Mouse (Mus musculus) myocyte (in vitro differentiated cells): ENCODE results near the gene Tnnt2. TPM values are rescaled to one million over a fixed set of nuclear protein-coding genes. Genes with fewer than 3 reads are reported as not detected.
A peak's percentile ranks its signal among the peaks of the same experiment; 100 is the strongest.

Experiments used
- H3K27me3 ChIP-seq: one replicate; pipeline ENCODE4 v1.6.1; 2011; ENCODE audit not compliant: control insufficient read depth, insufficient read depth, insufficient read length
- H3K36me3 ChIP-seq: one replicate; pipeline ENCODE4 v1.6.1; 2011; ENCODE audit not compliant: control insufficient read depth, insufficient read depth
- H3K4me2 ChIP-seq: one replicate; pipeline ENCODE4 v1.6.1; 2011; ENCODE audit warnings: low read depth, control low read depth
- H3K4me3 ChIP-seq: one replicate; pipeline ENCODE4 v1.5.1; 2011; ENCODE audit warnings: mild to moderate bottlenecking, control low read depth, moderate library complexity
- H3K79me2 ChIP-seq: one replicate; pipeline ENCODE4 v1.6.1; 2011; ENCODE audit not compliant: control insufficient read depth, insufficient read depth
- H3ac ChIP-seq: one replicate; pipeline ENCODE4 v1.6.1; 2011; ENCODE audit not compliant: control insufficient read depth, insufficient read length
- CEBPB ChIP-seq: IDR thresholded peaks from 2 replicates; pipeline ENCODE4 v1.6.1; 2011; ENCODE audit warnings: mild to moderate bottlenecking, moderate library complexity; ENCODE audit not compliant: poor library complexity, insufficient read depth, severe bottlenecking
- E2F4 ChIP-seq: IDR thresholded peaks from one replicate; pipeline ENCODE4 v1.6.1; 2011; ENCODE audit warnings: mild to moderate bottlenecking, control low read depth, moderate library complexity; ENCODE audit not compliant: insufficient read depth
- MAX ChIP-seq: IDR thresholded peaks from one replicate; pipeline ENCODE4 v1.6.1; 2011; ENCODE audit warnings: low read depth, mild to moderate bottlenecking, control low read depth
- MYOD1 ChIP-seq, 3 experiments: IDR thresholded peaks; one replicate each; pipeline ENCODE4 v1.6.1; 2011; ENCODE audit warnings: control low read depth in 2 of 3, low read depth in 2 of 3, mild to moderate bottlenecking in 2 of 3, moderate library complexity in 1 of 3; ENCODE audit not compliant: insufficient read length in 2 of 3, control insufficient read depth in 1 of 3
- MYOG ChIP-seq, 3 experiments: IDR thresholded peaks; one replicate each; pipeline ENCODE4 v1.6.1; 2011; ENCODE audit warnings: control low read depth in 2 of 3, low read depth in 2 of 3, mild to moderate bottlenecking in 2 of 3; ENCODE audit not compliant: insufficient read length in 2 of 3, control insufficient read depth in 1 of 3, insufficient read depth in 1 of 3
- POLR2A ChIP-seq: IDR thresholded peaks from one replicate; pipeline ENCODE4 v1.6.1; 2011; ENCODE audit warnings: low read depth, mild to moderate bottlenecking, control low read depth, moderate library complexity; ENCODE audit not compliant: insufficient read length
- POLR2AphosphoS2 ChIP-seq: IDR thresholded peaks from one replicate; pipeline ENCODE4 v1.6.1; 2011; ENCODE audit warnings: low read depth, control low read depth; ENCODE audit not compliant: insufficient read length
- REST ChIP-seq: IDR thresholded peaks from one replicate; pipeline ENCODE4 v1.6.1; 2011; ENCODE audit warnings: mild to moderate bottlenecking, control low read depth, moderate library complexity; ENCODE audit not compliant: insufficient read depth, insufficient read length
- SRF ChIP-seq: IDR thresholded peaks from one replicate; pipeline ENCODE4 v1.6.1; 2011; ENCODE audit warnings: low read depth; ENCODE audit not compliant: control insufficient read depth, insufficient read length
- TCF12 ChIP-seq: IDR thresholded peaks from one replicate; pipeline ENCODE4 v1.6.1; 2011; ENCODE audit warnings: mild to moderate bottlenecking, control low read depth; ENCODE audit not compliant: poor library complexity, insufficient read depth, severe bottlenecking
- TCF3 ChIP-seq: IDR thresholded peaks from one replicate; pipeline ENCODE4 v1.6.1; 2011; ENCODE audit warnings: low read depth, control low read depth; ENCODE audit not compliant: insufficient read length
- USF1 ChIP-seq: IDR thresholded peaks from one replicate; pipeline ENCODE4 v1.6.1; 2011; ENCODE audit warnings: low read depth, mild to moderate bottlenecking, control low read depth, moderate library complexity
- polyA plus RNA-seq: library from polyadenylated mRNA; unstranded; fragments of >200 nt; fragmentation: generic; extraction: Trizol; gene quantifications from one replicate; pipeline ENCODE4 v1.2.1, GENCODE M21; 2012; ENCODE audit warnings: missing spikeins

Tnnt2 gene
- polyA plus RNA-seq, 1 experiment: 2,000 TPM

- TF ChIP-seq MYOG (IDR thresholded peaks at IDR 0.05; ENCODE audit: control insufficient read depth in 1 of 3, insufficient read depth in 1 of 3, insufficient read length in 2 of 3, low read depth in 2 of 3): no peak
- no peaks in the 10 kb centered on the region for H3K79me2 ChIP-seq
Observed at GRCm38 (mm10) chr1:135792143-135792939, 43.8 kb upstream of the Tnnt2 start.

GRCm38 (mm10) chr1:135793370-135794215, 42.6 kb upstream of the Tnnt2 start:
- Histone ChIP-seq H3ac (no peak overlapping the region), H3K27me3 (no peaks in the 10 kb centered on the region), H3K4me2 (peak overlapping the region; percentile 82), H3K36me3 (no peaks in the 10 kb centered on the region), H3K4me3 (peak overlapping the region; percentile 19), H3K79me2 (no peaks in the 10 kb centered on the region)
- TF ChIP-seq REST (no peak), CEBPB (no peak), USF1 (no peak), MAX (no peak), POLR2A (no peak), SRF (no peak), MYOG (IDR thresholded peaks at IDR 0.05; ENCODE audit: control insufficient read depth in 1 of 3, insufficient read depth in 1 of 3, insufficient read length in 2 of 3, low read depth in 2 of 3) (peak in 1 of 3 experiments; percentile 59), TCF3 (no peak), TCF12 (no peak), MYOD1 (IDR thresholded peaks at IDR 0.05; ENCODE audit: control insufficient read depth in 1 of 3, insufficient read length in 2 of 3, low read depth in 2 of 3) (peak in 2 of 3 experiments; percentile 19 to 80), E2F4 (no peak), POLR2AphosphoS2 (no peak)

More at GRCm38 (mm10) chr1:135792143-135792939, 43.8 kb upstream of the Tnnt2 start:
- no peak overlapping the region for H3K4me3 ChIP-seq
- H3ac ChIP-seq: no peak overlapping the region
- no peaks in the 10 kb centered on the region for H3K36me3 ChIP-seq
- peak overlapping the region; percentile 28 for H3K4me2 ChIP-seq
- H3K27me3 ChIP-seq: no peaks in the 10 kb centered on the region

GRCm38 (mm10) chr1:135794216-135795134, 41.7 kb upstream of the Tnnt2 start:
- H3K4me3 ChIP-seq: peak overlapping the region; percentile 19
- TF ChIP-seq REST: no peak
- peak; percentile 83 to 94 (median 89) for TF ChIP-seq MYOG (IDR thresholded peaks at IDR 0.05; ENCODE audit: control insufficient read depth in 1 of 3, insufficient read depth in 1 of 3, insufficient read length in 2 of 3, low read depth in 2 of 3)
- peak; percentile 82 for TF ChIP-seq TCF12
- no peak for TF ChIP-seq POLR2A
- peak; percentile 61 for TF ChIP-seq TCF3
- TF ChIP-seq MYOD1 (IDR thresholded peaks at IDR 0.05; ENCODE audit: control insufficient read depth in 1 of 3, insufficient read length in 2 of 3, low read depth in 2 of 3): peak; percentile 62 to 92 (median 86)
- TF ChIP-seq CEBPB: peak; percentile 30; the same call in 1 of the 2 replicates

GRCm38 (mm10) chr1:135798492-135798891, 37.7 kb upstream of the Tnnt2 start:
- Histone ChIP-seq H3K36me3 (no peaks in the 10 kb centered on the region), H3ac (no peak overlapping the region), H3K79me2 (peaks cover 13% of the 10 kb centered on the region), H3K27me3 (no peaks in the 10 kb centered on the region), H3K4me3 (peak overlapping the region; percentile 64), H3K4me2 (peak overlapping the region; percentile 64)
- no peak for TF ChIP-seq MAX
- TF ChIP-seq REST: no peak
- peak in 2 of 3 experiments; percentile 2 to 71 for TF ChIP-seq MYOG (IDR thresholded peaks at IDR 0.05; ENCODE audit: control insufficient read depth in 1 of 3, insufficient read depth in 1 of 3, insufficient read length in 2 of 3, low read depth in 2 of 3)
- TF ChIP-seq TCF3: no peak
- no peak for TF ChIP-seq SRF
- no peak for TF ChIP-seq CEBPB
- TF ChIP-seq POLR2AphosphoS2: no peak
- peak in 2 of 3 experiments; percentile 67 to 82 for TF ChIP-seq MYOD1 (IDR thresholded peaks at IDR 0.05; ENCODE audit: control insufficient read depth in 1 of 3, insufficient read length in 2 of 3, low read depth in 2 of 3)
- peak; percentile 66 for TF ChIP-seq TCF12
- TF ChIP-seq POLR2A: no peak
- TF ChIP-seq E2F4: no peak
- no peak for TF ChIP-seq USF1

More at GRCm38 (mm10) chr1:135794216-135795134, 41.7 kb upstream of the Tnnt2 start:
- H3ac ChIP-seq: no peak overlapping the region
- H3K36me3 ChIP-seq: no peaks in the 10 kb centered on the region
- peak overlapping the region; percentile 82 for H3K4me2 ChIP-seq
- peaks cover 2% of the 10 kb centered on the region for H3K79me2 ChIP-seq
- H3K27me3 ChIP-seq: no peaks in the 10 kb centered on the region
